Mouse (Mus musculus): Measurements from ENCODE around the gene Fxr1.
"Not testable (repeated sequence)": the region's sequence is repeated elsewhere in the genome, so short reads cannot be mapped to it uniquely, and the experiment has no call there.

Fxr1 gene

DNA sequence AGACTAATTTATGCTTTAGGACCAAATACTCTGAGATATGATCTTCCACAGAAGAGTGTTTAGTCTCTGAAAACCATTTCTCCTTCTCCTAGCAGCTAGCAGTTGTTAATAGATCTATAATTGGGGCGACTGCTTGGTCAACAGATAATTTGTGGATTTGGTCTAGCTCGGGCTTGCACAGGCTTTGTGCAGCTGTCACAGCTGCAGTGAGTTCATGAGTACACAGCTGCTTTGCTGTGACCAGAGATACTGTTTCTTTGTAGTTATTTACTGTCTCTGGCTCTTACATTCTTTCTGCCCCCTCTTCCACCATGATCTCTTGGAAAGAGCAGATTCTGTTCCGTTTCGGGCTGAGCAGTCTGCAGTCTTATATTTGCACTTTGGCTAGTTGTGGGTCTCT is 22.2 kb downstream of the Fxr1 start:
- DNase-seq (ENCODE audit: low spot score in 2 of 2) = no peak

GRCm38 (mm10) chr3:34062352-34062751 is 42.6 kb downstream of the Fxr1 start:
- DNase-seq (ENCODE audit: low spot score in 2 of 2) = no peak

DNA sequence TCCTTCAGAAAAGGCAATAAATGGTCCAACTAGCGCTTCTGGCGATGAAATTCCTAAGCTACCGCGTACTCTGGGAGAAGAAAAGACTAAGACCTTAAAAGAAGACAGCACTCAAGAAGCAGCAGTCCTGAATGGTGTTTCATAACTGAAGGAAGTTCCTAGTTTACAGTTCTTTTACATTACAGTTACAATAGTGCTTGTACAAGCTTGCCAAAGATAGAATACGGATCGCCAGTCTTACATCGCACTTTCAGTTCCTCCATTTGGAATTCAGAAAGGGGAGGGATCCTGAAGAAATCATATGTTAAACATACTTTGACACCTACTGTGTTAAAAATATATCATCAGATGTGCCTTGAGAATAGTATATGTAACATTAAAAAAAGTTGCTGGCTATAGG is 49.2 kb downstream of the Fxr1 start:
- DNase-seq (ENCODE audit: low spot score in 2 of 2) = not testable (repeated sequence)

DNA sequence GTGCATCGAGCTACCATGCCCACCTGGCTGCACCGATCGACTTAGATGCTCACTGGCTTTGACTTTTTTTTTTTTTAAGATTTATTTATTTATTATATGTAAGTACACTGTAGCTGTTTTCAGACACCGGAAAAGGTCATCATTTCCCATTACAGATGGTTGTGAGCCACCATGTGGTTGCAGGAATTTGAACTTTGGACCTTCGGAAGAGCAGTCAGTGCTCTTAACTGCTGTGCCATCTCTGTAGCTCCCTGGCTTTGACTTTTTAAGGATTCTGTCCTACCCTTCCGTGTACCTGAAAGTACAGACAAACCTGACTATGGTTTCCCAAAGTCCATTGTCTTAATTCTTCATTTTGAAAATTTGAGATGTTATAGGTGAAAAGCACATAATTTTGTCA is 53.0 kb downstream of the Fxr1 start:
- DNase-seq (ENCODE audit: low spot score in 2 of 2) = no peak

DNA sequence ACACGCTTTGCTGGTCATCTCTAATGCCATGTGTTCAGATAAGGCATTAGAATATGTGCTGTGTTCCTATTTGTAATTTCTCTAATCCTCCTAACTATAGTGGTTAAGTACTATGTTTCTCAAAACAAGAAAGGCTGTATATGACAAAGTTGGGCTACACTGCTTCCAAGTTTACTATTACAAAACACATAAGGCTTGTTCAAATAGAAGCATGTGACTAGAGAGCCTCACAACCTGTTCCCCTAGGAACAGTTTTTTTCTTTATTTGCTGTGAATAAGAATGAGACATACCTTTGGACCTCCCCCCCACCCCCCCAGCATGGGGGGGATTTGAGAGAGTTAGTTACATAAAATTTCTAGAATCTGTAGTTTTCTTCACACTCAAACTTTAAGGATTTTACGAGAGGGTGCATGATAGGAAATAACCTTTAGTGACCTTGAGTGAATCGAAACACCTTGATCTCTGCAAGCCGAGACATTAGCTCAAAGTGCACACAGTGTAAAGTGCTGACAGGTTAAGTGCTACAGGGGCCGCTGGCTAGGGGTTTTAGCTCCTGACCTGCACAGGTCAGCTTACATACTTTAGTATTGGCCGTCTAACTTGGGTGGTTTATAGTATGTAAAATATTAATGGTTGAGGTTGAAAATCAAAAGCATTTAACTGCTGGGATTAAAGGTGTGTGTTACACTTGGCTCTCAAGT is 56.5 kb downstream of the Fxr1 start:
- no peak for DNase-seq (ENCODE audit: low spot score in 2 of 2)

DNA sequence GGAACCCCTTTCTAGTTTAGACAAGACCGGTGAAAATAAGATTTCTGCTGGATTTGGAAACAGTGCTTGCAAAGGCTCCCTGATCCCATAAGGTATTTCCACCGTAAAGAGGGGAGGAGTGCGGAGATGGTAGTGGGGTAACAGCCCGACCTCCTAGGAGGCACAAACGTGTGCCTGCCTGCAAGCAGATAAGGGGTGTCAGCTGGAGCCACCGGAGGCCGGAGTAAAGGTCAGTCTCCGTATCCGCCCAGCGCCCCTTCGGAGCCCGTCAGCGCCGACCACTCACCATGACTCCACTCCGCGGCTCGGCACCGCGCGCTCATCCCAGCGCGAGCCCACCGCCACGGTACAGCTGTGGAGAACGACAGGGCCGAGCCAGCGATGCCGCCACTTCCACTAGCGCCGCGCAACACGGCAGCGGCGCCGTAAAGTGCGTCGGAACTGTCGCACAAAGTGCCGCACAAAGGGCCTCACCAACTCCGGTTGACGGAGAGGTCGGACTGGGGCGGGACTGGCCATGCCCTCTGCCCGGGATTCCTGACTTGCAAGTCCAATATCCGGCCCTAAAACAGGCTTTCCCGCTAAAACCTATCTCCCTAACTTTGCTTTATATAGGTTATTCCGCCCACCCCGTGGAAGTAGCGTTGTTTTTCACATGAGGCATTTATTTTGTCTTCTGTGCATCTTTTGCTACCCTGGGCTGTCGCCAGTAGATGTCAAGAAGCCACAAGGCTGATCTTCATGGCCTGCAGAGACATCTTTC is 61.3 kb downstream of the Fxr1 start, which contains the start of gene Dnajc19:
Dnajc19 (minus strand) TSS at position 422 of the 763 bp plus-strand sequence.
- peak; percentile 93 to 95 for DNase-seq (ENCODE audit: low spot score in 2 of 2)

GRCm38 (mm10) chr3:34081929-34082328 is 62.2 kb downstream of the Fxr1 start:
- no peak for DNase-seq (ENCODE audit: low spot score in 2 of 2)

- DNase-seq (ENCODE audit: low spot score in 2 of 2) = no peak
Observed at GRCm38 (mm10) chr3:34083655-34084054, 63.9 kb downstream of the Fxr1 start.

- no peak for DNase-seq (ENCODE audit: low spot score in 2 of 2)
Observed at GRCm38 (mm10) chr3:34102891-34103290, 83.1 kb downstream of the Fxr1 start.

- DNase-seq (ENCODE audit: low spot score in 2 of 2) = no peak
Observed at GRCm38 (mm10) chr3:34103902-34104672, 84.3 kb downstream of the Fxr1 start.

GRCm38 (mm10) chr3:34106421-34106820 is 86.7 kb downstream of the Fxr1 start:
- DNase-seq (ENCODE audit: low spot score in 2 of 2) = no peak

DNA sequence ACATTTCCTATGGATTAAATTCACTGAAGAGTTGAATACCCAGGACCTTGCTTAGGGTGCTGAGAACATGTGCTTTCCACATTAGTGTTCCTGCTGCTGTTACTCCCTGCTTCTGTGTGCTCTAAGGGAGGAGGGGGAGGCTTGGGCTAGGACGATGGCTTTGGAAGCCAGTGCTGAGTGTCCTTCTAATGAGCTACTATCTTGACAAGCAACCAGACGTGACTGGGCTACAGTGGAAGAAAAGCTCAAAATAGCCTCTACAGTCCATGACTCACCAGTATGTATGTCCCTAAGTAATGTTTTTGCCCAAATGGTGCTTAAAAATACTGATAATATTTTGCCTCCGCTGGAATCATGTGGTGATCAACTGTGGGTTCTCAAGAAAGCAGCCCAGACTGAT is 87.9 kb downstream of the Fxr1 start:
- no peak for DNase-seq (ENCODE audit: low spot score in 2 of 2)

DNA sequence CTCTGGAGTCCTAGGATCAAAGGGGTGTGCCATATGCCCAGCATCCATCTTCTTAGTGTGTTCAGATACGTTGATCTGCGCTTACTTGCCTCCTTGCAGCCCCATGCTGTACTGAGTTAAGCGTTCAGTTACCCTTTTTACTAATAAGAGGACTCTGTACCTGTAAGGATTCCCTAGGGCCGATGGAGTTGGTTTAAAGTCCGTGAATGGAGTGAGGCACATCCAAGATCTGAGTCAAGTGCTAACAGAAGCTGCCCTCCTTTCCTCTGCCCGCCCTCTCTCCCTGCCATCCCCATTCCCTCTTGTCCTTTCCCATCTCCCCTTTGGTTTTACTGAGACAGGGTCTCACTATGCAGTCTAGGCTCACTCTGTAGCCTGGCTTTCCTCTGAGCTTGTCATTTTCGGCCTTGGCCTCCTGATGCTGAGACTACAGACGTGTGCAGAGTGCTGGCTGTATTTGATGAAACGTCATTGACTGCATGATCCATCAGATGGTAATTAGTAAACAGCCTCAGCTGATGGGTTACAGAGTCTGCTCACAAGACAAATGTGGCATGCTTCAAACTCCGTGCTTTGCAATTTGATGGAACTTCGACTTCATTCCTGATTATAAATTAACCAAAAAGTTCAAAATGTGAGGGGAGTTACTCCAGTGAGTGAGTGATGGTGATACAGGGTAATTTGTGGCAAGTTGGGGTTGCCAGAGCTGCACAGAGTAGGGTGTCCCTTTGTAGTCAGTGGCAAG is 92.4 kb downstream of the Fxr1 start:
- no peak for DNase-seq (ENCODE audit: low spot score in 2 of 2)

DNA sequence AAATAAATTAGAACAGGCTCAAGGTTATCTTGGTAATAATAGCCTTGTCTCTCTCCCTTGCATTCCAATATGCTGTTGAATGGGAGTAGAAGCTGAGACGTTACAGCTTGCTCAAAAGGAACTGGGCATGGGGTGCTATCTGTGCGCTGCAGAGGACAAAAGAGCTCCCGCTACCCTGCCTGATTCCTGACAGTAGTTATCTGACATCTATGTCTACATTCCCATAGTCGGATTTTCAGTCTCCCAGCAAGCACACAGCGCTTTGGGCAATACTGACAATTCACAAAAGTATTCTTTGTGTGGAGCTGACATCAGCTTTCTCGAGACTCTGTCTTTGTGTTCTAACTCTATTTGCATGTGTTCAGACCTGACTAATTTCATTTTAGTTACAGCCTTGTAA is 96.1 kb downstream of the Fxr1 start:
- no peak for DNase-seq (ENCODE audit: low spot score in 2 of 2)

DNA sequence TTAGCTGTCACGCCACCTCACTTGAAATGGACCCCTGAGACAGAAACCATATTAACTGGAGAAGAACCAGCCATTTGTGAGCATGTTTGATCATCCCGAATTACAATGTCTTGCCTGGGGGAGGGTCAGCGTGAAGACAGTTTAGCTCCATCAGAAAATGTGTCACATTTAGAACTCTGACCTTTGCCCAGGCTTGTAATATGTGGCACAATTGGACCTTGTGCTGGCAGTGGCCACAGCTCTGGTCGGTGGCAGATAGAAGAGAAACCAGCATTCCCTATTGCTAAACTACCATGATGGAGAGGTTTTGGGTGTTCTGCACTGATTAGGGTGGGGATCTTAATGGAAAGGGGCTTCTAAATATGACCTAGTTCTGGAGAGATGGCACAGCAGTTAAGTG is 100.1 kb downstream of the Fxr1 start:
- no peak for DNase-seq (ENCODE audit: low spot score in 2 of 2)
